Mouse (Mus musculus): ENCODE data around the gene Lrrn4cl. TPM values are rescaled to one million over a fixed set of nuclear protein-coding genes. Genes with fewer than 3 reads are reported as not detected.

The Lrrn4cl gene
- polyA plus RNA-seq (2016; fragmentation: Nextera tagmentation; extraction: Ambion mirVana): 0.47 and 0.56 TPM in 2 replicates

- H3K9ac ChIP-seq: no peak within 1 kb of the TSS
- no peak within 1 kb of the TSS for H3K4me2 ChIP-seq (replicated peaks)
- 44% methylated on average over 7 of the region's 7 CpGs for WGBS
- no peak for ATAC-seq (ENCODE audit: low FRiP score, low read depth)
- peaks cover 35% of the 10 kb centered on the region for H3K36me3 ChIP-seq
- no peaks in the 10 kb centered on the region; the same call in 1 of the 2 replicates for H3K27me3 ChIP-seq (replicated peaks)
- H3K4me1 ChIP-seq: no peaks in the 10 kb centered on the region
- no peaks in the 10 kb centered on the region for H3K9me3 ChIP-seq
- H3K27ac ChIP-seq: no peak within 1 kb of the TSS
- no peak within 1 kb of the TSS for H3K4me3 ChIP-seq
These were observed at the start of gene Lrrn4cl for GRCm38 (mm10) chr19:8850402-8850901. TSS of gene Lrrn4cl (plus strand) at chr19:8850768.

GRCm38 (mm10) chr19:8802130-8802821 is 48.3 kb upstream of the Lrrn4cl start, which contains the start of gene Zbtb3:
TSS of gene Zbtb3 (plus strand) at chr19:8802555.
- H3K27ac ChIP-seq: peak within 1 kb of the TSS; percentile 57; the same call in 1 of the 2 replicates
- under 1% methylated on average over 30 of the region's 30 CpGs for WGBS
- peak within 1 kb of the TSS; percentile 51 for H3K9ac ChIP-seq
- no peaks in the 10 kb centered on the region for H3K27me3 ChIP-seq (replicated peaks)
- ATAC-seq (ENCODE audit: low FRiP score, low read depth): peak; percentile 97
- H3K4me3 ChIP-seq: peak within 1 kb of the TSS; percentile 54
- H3K36me3 ChIP-seq: peaks cover 26% of the 10 kb centered on the region
- H3K9me3 ChIP-seq: no peaks in the 10 kb centered on the region
- peak within 1 kb of the TSS; percentile 73 for H3K4me2 ChIP-seq (replicated peaks)
- H3K4me1 ChIP-seq: peaks cover 22% of the 10 kb centered on the region

GRCm38 (mm10) chr19:8803204-8803780 is 47.3 kb upstream of the Lrrn4cl start:
- H3K36me3 ChIP-seq: peaks cover 35% of the 10 kb centered on the region
- no peak for ATAC-seq (ENCODE audit: low FRiP score, low read depth)
- no peak overlapping the region for H3K4me3 ChIP-seq
- H3K9me3 ChIP-seq: no peaks in the 10 kb centered on the region
- no peak overlapping the region for H3K9ac ChIP-seq
- H3K27me3 ChIP-seq (replicated peaks): no peaks in the 10 kb centered on the region
- peaks cover 15% of the 10 kb centered on the region for H3K4me1 ChIP-seq
- 92% methylated on average over 9 of the region's 9 CpGs for WGBS
- H3K27ac ChIP-seq: no peak overlapping the region
- peak overlapping the region; percentile 73 for H3K4me2 ChIP-seq (replicated peaks)

- Histone ChIP-seq H3K4me2 (replicated peaks) (0 out of 2 replicates have a peak overlapping the region, but pooled peaks have one; percentile 73), H3K9ac (no peak overlapping the region), H3K9me3 (no peaks in the 10 kb centered on the region), H3K36me3 (peaks cover 39% of the 10 kb centered on the region), H3K27me3 (replicated peaks) (no peaks in the 10 kb centered on the region), H3K4me3 (no peak overlapping the region), H3K27ac (no peak overlapping the region), H3K4me1 (peaks cover 15% of the 10 kb centered on the region)
- ATAC-seq (ENCODE audit: low FRiP score, low read depth): no peak
- 94% methylated on average over 11 of the region's 11 CpGs for WGBS
These were observed 46.5 kb upstream of the Lrrn4cl start for GRCm38 (mm10) chr19:8803879-8804660.

GRCm38 (mm10) chr19:8806810-8807209 is 43.8 kb upstream of the Lrrn4cl start:
- peaks cover 60% of the 10 kb centered on the region for H3K36me3 ChIP-seq
- H3K9me3 ChIP-seq: no peaks in the 10 kb centered on the region
- no peak overlapping the region for H3K27ac ChIP-seq
- no peaks in the 10 kb centered on the region for H3K27me3 ChIP-seq (replicated peaks)
- 96% methylated on average over 5 of the region's 5 CpGs for WGBS
- ATAC-seq (ENCODE audit: low FRiP score, low read depth): no peak
- peaks cover 12% of the 10 kb centered on the region for H3K4me1 ChIP-seq
- H3K4me3 ChIP-seq: no peak overlapping the region
- H3K9ac ChIP-seq: no peak overlapping the region
- no peak overlapping the region for H3K4me2 ChIP-seq (replicated peaks)

- Histone ChIP-seq H3K4me2 (replicated peaks) (0 out of 2 replicates have a peak overlapping the region, but pooled peaks have one; percentile 7), H3K27me3 (replicated peaks) (no peaks in the 10 kb centered on the region), H3K9ac (no peak overlapping the region), H3K27ac (no peak overlapping the region), H3K4me3 (no peak overlapping the region), H3K36me3 (peaks cover 49% of the 10 kb centered on the region), H3K4me1 (peaks cover 23% of the 10 kb centered on the region), H3K9me3 (no peaks in the 10 kb centered on the region)
- no peak for ATAC-seq (ENCODE audit: low FRiP score, low read depth)
- WGBS: 83% methylated on average over 11 of the region's 11 CpGs
These were observed 34.8 kb upstream of the Lrrn4cl start for GRCm38 (mm10) chr19:8815812-8816211.

- peaks cover 40% of the 10 kb centered on the region for H3K36me3 ChIP-seq
- 83% methylated on average over 3 of the region's 3 CpGs for WGBS
- H3K4me1 ChIP-seq: peaks cover 32% of the 10 kb centered on the region
- no peak overlapping the region for H3K9ac ChIP-seq
- ATAC-seq (ENCODE audit: low FRiP score, low read depth): no peak
- H3K9me3 ChIP-seq: no peaks in the 10 kb centered on the region
- no peak overlapping the region for H3K4me3 ChIP-seq
- no peaks in the 10 kb centered on the region for H3K27me3 ChIP-seq (replicated peaks)
- H3K4me2 ChIP-seq (replicated peaks): peak overlapping the region; percentile 97
- H3K27ac ChIP-seq: no peak overlapping the region
These were observed 33.6 kb upstream of the Lrrn4cl start for GRCm38 (mm10) chr19:8817001-8817400.

GRCm38 (mm10) chr19:8818301-8818798 is 32.2 kb upstream of the Lrrn4cl start:
- Histone ChIP-seq H3K27me3 (replicated peaks) (no peaks in the 10 kb centered on the region), H3K9ac (peak overlapping the region; percentile 66), H3K27ac (peak overlapping the region; percentile 80; the same call in 1 of the 2 replicates), H3K4me2 (replicated peaks) (peak overlapping the region; percentile 97), H3K36me3 (peaks cover 35% of the 10 kb centered on the region), H3K4me3 (peak overlapping the region; percentile 49), H3K4me1 (peaks cover 44% of the 10 kb centered on the region), H3K9me3 (no peaks in the 10 kb centered on the region)
- 35% methylated on average over 14 of the region's 14 CpGs for WGBS
- no peak for ATAC-seq (ENCODE audit: low FRiP score, low read depth)

GRCm38 (mm10) chr19:8818801-8819595 is 31.6 kb upstream of the Lrrn4cl start, which contains the start of gene Ttc9c:
TSS of gene Ttc9c (minus strand) at chr19:8819333.
- Histone ChIP-seq H3K4me3 (peak within 1 kb of the TSS; percentile 100), H3K9ac (peak within 1 kb of the TSS; percentile 98), H3K9me3 (no peaks in the 10 kb centered on the region), H3K27me3 (replicated peaks) (no peaks in the 10 kb centered on the region), H3K27ac (peak within 1 kb of the TSS; percentile 98), H3K4me2 (replicated peaks) (peak within 1 kb of the TSS; percentile 97), H3K4me1 (peaks cover 44% of the 10 kb centered on the region), H3K36me3 (peaks cover 36% of the 10 kb centered on the region)
- ATAC-seq (ENCODE audit: low FRiP score, low read depth): peak; percentile 95
- under 1% methylated on average over 33 of the region's 33 CpGs for WGBS

- Histone ChIP-seq H3K36me3 (peaks cover 38% of the 10 kb centered on the region), H3K9ac (peak within 1 kb of the TSS; percentile 98), H3K4me3 (peak within 1 kb of the TSS; percentile 100), H3K27me3 (replicated peaks) (no peaks in the 10 kb centered on the region), H3K4me2 (replicated peaks) (peak within 1 kb of the TSS; percentile 97), H3K4me1 (peaks cover 44% of the 10 kb centered on the region), H3K9me3 (no peaks in the 10 kb centered on the region), H3K27ac (peak within 1 kb of the TSS; percentile 98)
- under 1% methylated on average over 83 of the region's 83 CpGs for WGBS
- peak; percentile 97 for ATAC-seq (ENCODE audit: low FRiP score, low read depth)
These were observed 30.8 kb upstream of the Lrrn4cl start, which contains the start of gene Hnrnpul2 for GRCm38 (mm10) chr19:8819596-8820423. TSS of gene Hnrnpul2 (plus strand) at chr19:8820010.
